Mouse (Mus musculus): ENCODE data around the gene Pou3f1. TPM values are rescaled to one million over a fixed set of nuclear protein-coding genes. Genes with fewer than 3 reads are reported as not detected.

Gene Pou3f1
- polyA plus RNA-seq (2014; fragmentation: Nextera tagmentation; extraction: Ambion mirVana): 1.2 and 1.7 TPM in 2 replicates

- no peak for ATAC-seq (ENCODE audit: low read depth)
- no peaks in the 10 kb centered on the region for H3K9me3 ChIP-seq (ENCODE audit: control insufficient read depth, low read length)
- WGBS: 0% methylated on average over 12 of the region's 15 CpGs
- peak within 1 kb of the TSS; percentile 61 for H3K4me3 ChIP-seq (ENCODE audit: low read depth, low read length)
- no peak within 1 kb of the TSS for H3K27ac ChIP-seq (replicated peaks; ENCODE audit: low read depth, low read length)
- peaks cover 16% of the 10 kb centered on the region for H3K4me1 ChIP-seq (ENCODE audit: control insufficient read depth, insufficient read depth, low read length)
- H3K9ac ChIP-seq (ENCODE audit: low read depth, low read length): peak within 1 kb of the TSS; percentile 55
- peaks cover 74% of the 10 kb centered on the region for H3K27me3 ChIP-seq (replicated peaks; ENCODE audit: control insufficient read depth, insufficient read depth, low read length)
- peak within 1 kb of the TSS; percentile 98 for H3K4me2 ChIP-seq (ENCODE audit: low read depth, low read length)
- H3K36me3 ChIP-seq (ENCODE audit: control insufficient read depth, insufficient read depth, low read length): no peaks in the 10 kb centered on the region
- no peak for DNase-seq (ENCODE audit: low spot score)
Observed at GRCm38 (mm10) chr4:124656518-124656853, at the start of gene Pou3f1. TSS of gene Pou3f1 (plus strand) at chr4:124656807.

DNA sequence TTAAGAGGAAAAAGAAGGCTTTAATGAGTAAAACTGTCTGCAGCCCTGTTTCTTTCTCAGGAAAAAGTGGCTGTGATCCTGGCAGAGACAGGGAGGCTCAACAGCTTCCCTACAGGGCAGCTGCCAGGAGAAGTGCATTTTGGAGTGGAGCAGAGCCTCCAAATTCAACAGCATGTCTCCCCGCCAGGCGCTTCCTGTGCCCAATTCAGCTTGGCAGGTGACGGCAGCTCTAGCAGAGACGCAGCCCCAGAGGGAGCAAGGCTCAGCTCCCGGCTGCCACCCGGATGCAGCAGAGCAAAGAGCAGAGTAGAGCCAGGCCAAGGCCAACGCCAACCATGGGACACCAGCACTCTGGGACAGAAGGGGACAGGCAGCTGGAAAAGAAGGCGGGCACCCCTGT, 49.4 kb upstream of the Pou3f1 start:
- H3K4me2 ChIP-seq (ENCODE audit: low read depth, low read length): no peak overlapping the region
- DNase-seq (ENCODE audit: low spot score) (no peak), ATAC-seq (ENCODE audit: low read depth) (no peak)
- no peak overlapping the region for H3K9ac ChIP-seq (ENCODE audit: low read depth, low read length)
- no peaks in the 10 kb centered on the region for H3K9me3 ChIP-seq (ENCODE audit: control insufficient read depth, low read length)
- WGBS: 68% methylated on average over 8 of the region's 8 CpGs
- H3K27me3 ChIP-seq (replicated peaks; ENCODE audit: control insufficient read depth, insufficient read depth, low read length): 0 out of 2 replicates have a peak, but pooled peaks cover 3% of the 10 kb centered on the region
- no peak overlapping the region for H3K4me3 ChIP-seq (ENCODE audit: low read depth, low read length)
- H3K27ac ChIP-seq (replicated peaks; ENCODE audit: low read depth, low read length): no peak overlapping the region
- no peaks in the 10 kb centered on the region for H3K4me1 ChIP-seq (ENCODE audit: control insufficient read depth, insufficient read depth, low read length)
- H3K36me3 ChIP-seq (ENCODE audit: control insufficient read depth, insufficient read depth, low read length): no peaks in the 10 kb centered on the region

- H3K4me2 ChIP-seq (ENCODE audit: low read depth, low read length): no peak overlapping the region
- WGBS: 58% methylated on average over 2 of the region's 2 CpGs
- H3K27ac ChIP-seq (replicated peaks; ENCODE audit: low read depth, low read length): no peak overlapping the region
- ATAC-seq (ENCODE audit: low read depth) (no peak), DNase-seq (ENCODE audit: low spot score) (no peak)
- H3K9me3 ChIP-seq (ENCODE audit: control insufficient read depth, low read length): no peaks in the 10 kb centered on the region
- no peaks in the 10 kb centered on the region for H3K4me1 ChIP-seq (ENCODE audit: control insufficient read depth, insufficient read depth, low read length)
- H3K4me3 ChIP-seq (ENCODE audit: low read depth, low read length): no peak overlapping the region
- H3K27me3 ChIP-seq (replicated peaks; ENCODE audit: control insufficient read depth, insufficient read depth, low read length): 0 out of 2 replicates have a peak, but pooled peaks cover 4% of the 10 kb centered on the region
- no peak overlapping the region for H3K9ac ChIP-seq (ENCODE audit: low read depth, low read length)
- H3K36me3 ChIP-seq (ENCODE audit: control insufficient read depth, insufficient read depth, low read length): no peaks in the 10 kb centered on the region
Observed at GRCm38 (mm10) chr4:124610066-124610465, 46.5 kb upstream of the Pou3f1 start.

DNA sequence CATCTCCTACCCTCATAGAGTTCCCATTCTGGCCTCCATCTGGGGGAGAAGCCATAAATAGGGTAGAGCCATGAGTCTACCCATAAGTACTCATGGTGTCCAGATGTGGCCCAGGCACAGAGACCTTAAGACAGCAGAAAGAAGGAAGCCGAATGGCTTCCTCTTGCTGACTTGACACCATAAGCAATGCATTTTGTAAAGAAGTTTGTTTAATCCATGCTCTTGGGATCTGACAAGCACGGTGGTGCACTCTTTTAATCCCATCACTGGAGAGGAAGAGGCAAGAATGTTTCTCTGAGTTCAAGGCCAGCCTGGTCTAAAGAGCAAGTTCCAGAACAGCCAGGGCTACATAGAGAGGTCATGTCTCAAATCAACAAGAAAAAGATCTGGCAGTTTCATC, 45.9 kb upstream of the Pou3f1 start, which contains the start of gene 3100002H09Rik:
3100002H09Rik (minus strand) TSS at position 101 of the 400 bp plus-strand sequence.
- no peaks in the 10 kb centered on the region for H3K4me1 ChIP-seq (ENCODE audit: control insufficient read depth, insufficient read depth, low read length)
- DNase-seq (ENCODE audit: low spot score): no peak
- no peak within 1 kb of the TSS for H3K9ac ChIP-seq (ENCODE audit: low read depth, low read length)
- no peak within 1 kb of the TSS for H3K27ac ChIP-seq (replicated peaks; ENCODE audit: low read depth, low read length)
- H3K4me3 ChIP-seq (ENCODE audit: low read depth, low read length): no peak within 1 kb of the TSS
- H3K9me3 ChIP-seq (ENCODE audit: control insufficient read depth, low read length): no peaks in the 10 kb centered on the region
- 0 out of 2 replicates have a peak, but pooled peaks cover 4% of the 10 kb centered on the region for H3K27me3 ChIP-seq (replicated peaks; ENCODE audit: control insufficient read depth, insufficient read depth, low read length)
- 73% methylated on average over 2 of the region's 2 CpGs for WGBS
- no peaks in the 10 kb centered on the region for H3K36me3 ChIP-seq (ENCODE audit: control insufficient read depth, insufficient read depth, low read length)
- no peak within 1 kb of the TSS for H3K4me2 ChIP-seq (ENCODE audit: low read depth, low read length)
- no peak for ATAC-seq (ENCODE audit: low read depth)

GRCm38 (mm10) chr4:124611768-124612167, 44.8 kb upstream of the Pou3f1 start:
- DNase-seq (ENCODE audit: low spot score): no peak
- H3K9ac ChIP-seq (ENCODE audit: low read depth, low read length): no peak overlapping the region
- no peak for ATAC-seq (ENCODE audit: low read depth)
- H3K4me3 ChIP-seq (ENCODE audit: low read depth, low read length): no peak overlapping the region
- no peak overlapping the region for H3K4me2 ChIP-seq (ENCODE audit: low read depth, low read length)
- H3K9me3 ChIP-seq (ENCODE audit: control insufficient read depth, low read length): no peaks in the 10 kb centered on the region
- no peaks in the 10 kb centered on the region for H3K36me3 ChIP-seq (ENCODE audit: control insufficient read depth, insufficient read depth, low read length)
- no peak overlapping the region for H3K27ac ChIP-seq (replicated peaks; ENCODE audit: low read depth, low read length)
- H3K4me1 ChIP-seq (ENCODE audit: control insufficient read depth, insufficient read depth, low read length): no peaks in the 10 kb centered on the region
- 58% methylated on average over 4 of the region's 4 CpGs for WGBS
- 0 out of 2 replicates have a peak, but pooled peaks cover 4% of the 10 kb centered on the region for H3K27me3 ChIP-seq (replicated peaks; ENCODE audit: control insufficient read depth, insufficient read depth, low read length)

- ATAC-seq (ENCODE audit: low read depth): no peak
- no peak overlapping the region for H3K4me3 ChIP-seq (ENCODE audit: low read depth, low read length)
- peak; percentile 14 for DNase-seq (ENCODE audit: low spot score)
- H3K4me2 ChIP-seq (ENCODE audit: low read depth, low read length): no peak overlapping the region
- H3K4me1 ChIP-seq (ENCODE audit: control insufficient read depth, insufficient read depth, low read length): peaks cover 10% of the 10 kb centered on the region
- no peak overlapping the region for H3K9ac ChIP-seq (ENCODE audit: low read depth, low read length)
- H3K27ac ChIP-seq (replicated peaks; ENCODE audit: low read depth, low read length): no peak overlapping the region
- no peaks in the 10 kb centered on the region for H3K36me3 ChIP-seq (ENCODE audit: control insufficient read depth, insufficient read depth, low read length)
- 0% methylated on average over 1 of the region's 1 CpGs for WGBS
- H3K27me3 ChIP-seq (replicated peaks; ENCODE audit: control insufficient read depth, insufficient read depth, low read length): 0 out of 2 replicates have a peak, but pooled peaks cover 4% of the 10 kb centered on the region
- no peaks in the 10 kb centered on the region for H3K9me3 ChIP-seq (ENCODE audit: control insufficient read depth, low read length)
Observed at GRCm38 (mm10) chr4:124614189-124614588, 42.4 kb upstream of the Pou3f1 start.

- Histone ChIP-seq H3K27ac (replicated peaks; ENCODE audit: low read depth, low read length) (no peak overlapping the region), H3K4me1 (ENCODE audit: control insufficient read depth, insufficient read depth, low read length) (peaks cover 10% of the 10 kb centered on the region), H3K9me3 (ENCODE audit: control insufficient read depth, low read length) (no peaks in the 10 kb centered on the region), H3K9ac (ENCODE audit: low read depth, low read length) (no peak overlapping the region), H3K4me3 (ENCODE audit: low read depth, low read length) (no peak overlapping the region), H3K36me3 (ENCODE audit: control insufficient read depth, insufficient read depth, low read length) (no peaks in the 10 kb centered on the region), H3K27me3 (replicated peaks; ENCODE audit: control insufficient read depth, insufficient read depth, low read length) (0 out of 2 replicates have a peak, but pooled peaks cover 4% of the 10 kb centered on the region), H3K4me2 (ENCODE audit: low read depth, low read length) (no peak overlapping the region)
- DNase-seq (ENCODE audit: low spot score) (no peak), ATAC-seq (ENCODE audit: low read depth) (no peak)
- WGBS: 43% methylated on average over 14 of the region's 14 CpGs
Observed at GRCm38 (mm10) chr4:124615406-124615960, 41.1 kb upstream of the Pou3f1 start.

DNA sequence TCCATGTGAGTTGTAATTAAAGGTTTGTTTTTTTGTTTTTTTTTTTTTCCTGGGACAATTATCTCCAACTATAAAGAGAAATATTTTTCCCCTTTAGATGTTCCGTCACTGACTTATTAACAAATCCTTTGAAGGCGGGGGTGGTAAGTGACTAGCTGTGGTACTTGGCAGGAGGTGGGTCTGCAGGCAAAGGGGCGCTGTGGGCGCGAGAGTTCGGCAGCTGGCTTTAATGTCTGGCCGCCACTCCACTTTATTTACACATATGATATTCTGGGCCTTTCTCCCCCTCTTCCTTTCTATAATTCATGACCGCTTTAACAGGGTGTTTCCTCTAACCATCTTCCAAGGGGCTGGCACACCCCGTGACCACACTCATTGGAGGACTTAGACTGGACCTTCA, 40.6 kb upstream of the Pou3f1 start:
- Histone ChIP-seq H3K9ac (ENCODE audit: low read depth, low read length) (no peak overlapping the region), H3K36me3 (ENCODE audit: control insufficient read depth, insufficient read depth, low read length) (no peaks in the 10 kb centered on the region), H3K4me3 (ENCODE audit: low read depth, low read length) (no peak overlapping the region), H3K9me3 (ENCODE audit: control insufficient read depth, low read length) (no peaks in the 10 kb centered on the region), H3K4me1 (ENCODE audit: control insufficient read depth, insufficient read depth, low read length) (peaks cover 10% of the 10 kb centered on the region), H3K27ac (replicated peaks; ENCODE audit: low read depth, low read length) (no peak overlapping the region), H3K4me2 (ENCODE audit: low read depth, low read length) (no peak overlapping the region), H3K27me3 (replicated peaks; ENCODE audit: control insufficient read depth, insufficient read depth, low read length) (0 out of 2 replicates have a peak, but pooled peaks cover 4% of the 10 kb centered on the region)
- no peak for ATAC-seq (ENCODE audit: low read depth)
- no peak for DNase-seq (ENCODE audit: low spot score)
- WGBS: 57% methylated on average over 9 of the region's 9 CpGs

GRCm38 (mm10) chr4:124616636-124617035, 40.0 kb upstream of the Pou3f1 start:
- no peak for ATAC-seq (ENCODE audit: low read depth)
- H3K4me2 ChIP-seq (ENCODE audit: low read depth, low read length): no peak overlapping the region

More at GRCm38 (mm10) chr4:124616636-124617035, 40.0 kb upstream of the Pou3f1 start:
- WGBS: 67% methylated on average over 1 of the region's 1 CpGs
- H3K9ac ChIP-seq (ENCODE audit: low read depth, low read length): no peak overlapping the region
- H3K4me1 ChIP-seq (ENCODE audit: control insufficient read depth, insufficient read depth, low read length): peaks cover 10% of the 10 kb centered on the region
- no peaks in the 10 kb centered on the region for H3K36me3 ChIP-seq (ENCODE audit: control insufficient read depth, insufficient read depth, low read length)
- H3K27me3 ChIP-seq (replicated peaks; ENCODE audit: control insufficient read depth, insufficient read depth, low read length): 0 out of 2 replicates have a peak, but pooled peaks cover 4% of the 10 kb centered on the region
- H3K4me3 ChIP-seq (ENCODE audit: low read depth, low read length): no peak overlapping the region
- no peak overlapping the region for H3K27ac ChIP-seq (replicated peaks; ENCODE audit: low read depth, low read length)
- DNase-seq (ENCODE audit: low spot score): no peak
- no peaks in the 10 kb centered on the region for H3K9me3 ChIP-seq (ENCODE audit: control insufficient read depth, low read length)
